Mouse (Mus musculus) cerebellum, adult 9-10 months (tissue): ENCODE measurements around the gene Gprc5b.

Source experiments
- DNase-seq: peaks from one replicate; pipeline ENCODE4 v3.0.0; 2022

Gene Gprc5b

GRCm38 (mm10) chr7:118989275-118989856 lies 5.6 kb downstream of the Gprc5b start:
- DNase-seq: peak; percentile 11

- DNase-seq: no peak
Observed at GRCm38 (mm10) chr7:118986369-118986768, 8.6 kb downstream of the Gprc5b start.

- DNase-seq: no peak
Observed at GRCm38 (mm10) chr7:118985786-118986185, 9.2 kb downstream of the Gprc5b start.

GRCm38 (mm10) chr7:118983961-118984360 lies 11.1 kb downstream of the Gprc5b start:
- DNase-seq: peak; percentile 95

- peak; percentile 30 for DNase-seq
Observed at GRCm38 (mm10) chr7:118982586-118982985, 12.4 kb downstream of the Gprc5b start.

- peak; percentile 31 for DNase-seq
Observed at GRCm38 (mm10) chr7:118981831-118982230, 13.2 kb downstream of the Gprc5b start.

GRCm38 (mm10) chr7:118981346-118981745 lies 13.7 kb downstream of the Gprc5b start:
- peak; percentile 65 for DNase-seq

GRCm38 (mm10) chr7:118979708-118980107 lies 15.3 kb downstream of the Gprc5b start:
- DNase-seq: peak; percentile 92

GRCm38 (mm10) chr7:118979121-118979520 lies 15.9 kb downstream of the Gprc5b start:
- peak; percentile 58 for DNase-seq

- no peak for DNase-seq
Observed at GRCm38 (mm10) chr7:118977167-118977543, 17.9 kb downstream of the Gprc5b start.

- DNase-seq: peak; percentile 62
Observed at GRCm38 (mm10) chr7:118976414-118977166, 18.4 kb downstream of the Gprc5b start.

GRCm38 (mm10) chr7:118975837-118976236 lies 19.2 kb downstream of the Gprc5b start:
- DNase-seq: no peak

- DNase-seq: peak; percentile 16
Observed at GRCm38 (mm10) chr7:118973377-118973776, 21.6 kb downstream of the Gprc5b start.

GRCm38 (mm10) chr7:118972306-118972705 lies 22.7 kb downstream of the Gprc5b start:
- DNase-seq: peak; percentile 48

GRCm38 (mm10) chr7:118971499-118971898 lies 23.5 kb downstream of the Gprc5b start:
- DNase-seq: no peak

GRCm38 (mm10) chr7:118968870-118969269 lies 26.1 kb downstream of the Gprc5b start:
- no peak for DNase-seq

- DNase-seq: peak; percentile 53
Observed at GRCm38 (mm10) chr7:118965198-118965597, 29.8 kb downstream of the Gprc5b start.

- DNase-seq: no peak
Observed at GRCm38 (mm10) chr7:118964777-118965176, 30.2 kb downstream of the Gprc5b start.

- DNase-seq: no peak
Observed at GRCm38 (mm10) chr7:118959209-118959608, 35.8 kb downstream of the Gprc5b start.

GRCm38 (mm10) chr7:118956616-118957246 lies 38.3 kb downstream of the Gprc5b start:
- DNase-seq: no peak

- DNase-seq: no peak
Observed at GRCm38 (mm10) chr7:118954968-118955367, 40.0 kb downstream of the Gprc5b start.

GRCm38 (mm10) chr7:118953626-118954282 lies 41.3 kb downstream of the Gprc5b start:
- no peak for DNase-seq

- DNase-seq: no peak
Observed at GRCm38 (mm10) chr7:118949749-118950148, 45.3 kb downstream of the Gprc5b start.
